Mouse (Mus musculus) midbrain, embryonic 14.5 days (tissue): ENCODE measurements around the gene Dhrs9. TPM values are rescaled to one million over a fixed set of nuclear protein-coding genes. Genes with fewer than 3 reads are reported as not detected.

Source experiments
- ATAC-seq: fragments of 200-750 bp; cut with Nextera tagmentation; 2 replicates; pipeline ENCODE4 v1.8.0; 2017; ENCODE audit warnings: moderate number of reproducible peaks, moderate library complexity; ENCODE audit not compliant: low FRiP score, low TSS enrichment
- DNase-seq: peaks from one replicate; pipeline ENCODE4 v3.0.0-alpha.2; 2015
- H3K27ac ChIP-seq: fragments of 300-500 bp; sonication (generic); replicated peaks from 2 replicates; pipeline ENCODE4 v1.5.1; 2014; ENCODE audit warnings: mild to moderate bottlenecking, low read depth, low read length, moderate library complexity
- H3K27me3 ChIP-seq: fragments of 300-500 bp; sonication (generic); 2 replicates; pipeline ENCODE4 v1.6.1; 2014; ENCODE audit warnings: low read length, control low read depth, mixed read lengths; ENCODE audit not compliant: control insufficient read depth, insufficient read depth
- H3K36me3 ChIP-seq: fragments of 300-500 bp; sonication (generic); 2 replicates; pipeline ENCODE4 v1.6.1; 2014; ENCODE audit warnings: low read length, control low read depth; ENCODE audit not compliant: control insufficient read depth, insufficient read depth
- H3K4me1 ChIP-seq: fragments of 300-500 bp; sonication (generic); 2 replicates; pipeline ENCODE4 v1.6.1; 2014; ENCODE audit warnings: mild to moderate bottlenecking, antibody characterized with exemption, low read length, control low read depth; ENCODE audit not compliant: control insufficient read depth, insufficient read depth
- H3K4me2 ChIP-seq: fragments of 300-500 bp; sonication (generic); 2 replicates; pipeline ENCODE4 v1.6.1; 2014; ENCODE audit warnings: mild to moderate bottlenecking, low read length, moderate library complexity
- H3K4me3 ChIP-seq: fragments of 300-500 bp; sonication (generic); replicated peaks from 2 replicates; pipeline ENCODE4 v1.5.1; 2014; ENCODE audit warnings: low read depth, low read length
- H3K9ac ChIP-seq: fragments of 300-500 bp; sonication (generic); replicated peaks from 2 replicates; pipeline ENCODE4 v1.6.1; 2014; ENCODE audit warnings: mild to moderate bottlenecking, low read length, moderate library complexity
- H3K9me3 ChIP-seq: fragments of 300-500 bp; sonication (generic); 2 replicates; pipeline ENCODE4 v1.6.1; 2016; ENCODE audit warnings: low read length, control low read depth, mixed read lengths; ENCODE audit not compliant: control insufficient read depth
- WGBS: fragments of 180-500 bp; shearing (Covaris S2); extraction: QIAGEN DNeasy Blood & Tissue Kit; methylation state at CpG from one replicate; pipeline ENCODE4 v1.1.7; 2014; 5-methylcytosine and 5-hydroxymethylcytosine counted together
- polyA plus RNA-seq: library from polyadenylated mRNA; unstranded; fragments of >200 nt; fragmentation: Nextera tagmentation; extraction: Ambion mirVana; gene quantifications from 2 replicates; pipeline ENCODE4 v1.2.1, GENCODE M21; 2014

The Dhrs9 gene
- polyA plus RNA-seq, 1 experiment from 2014 or later: not detected

DNA sequence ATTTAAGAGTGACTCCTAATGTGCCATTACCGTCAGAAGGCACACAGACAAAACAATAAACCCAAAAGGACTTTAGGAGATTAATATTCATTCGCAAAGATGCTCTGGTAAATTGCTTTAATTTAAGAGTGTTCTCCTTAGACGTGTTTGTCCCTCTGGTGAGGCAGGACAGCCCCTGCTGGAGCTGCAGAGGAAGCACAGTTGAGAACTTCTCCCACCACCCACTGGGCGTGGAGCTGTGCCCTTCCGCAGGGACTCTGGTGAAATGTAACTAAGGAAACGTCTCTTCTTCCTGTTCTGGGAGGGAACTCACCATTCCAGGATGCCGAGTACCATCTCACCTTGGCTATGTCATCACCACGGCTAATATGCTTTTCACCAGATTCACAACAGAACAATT, 1.5 kb downstream of the Dhrs9 start:
- ATAC-seq (no peak), DNase-seq (no peak)
- no peaks in the 10 kb centered on the region for H3K36me3 ChIP-seq
- H3K4me1 ChIP-seq: no peaks in the 10 kb centered on the region
- H3K9ac ChIP-seq: no peak overlapping the region
- H3K27me3 ChIP-seq: no peaks in the 10 kb centered on the region
- H3K4me3 ChIP-seq: no peak overlapping the region
- no peak overlapping the region for H3K27ac ChIP-seq
- no peaks in the 10 kb centered on the region for H3K9me3 ChIP-seq
- WGBS: 58% methylated on average over 8 of the region's 8 CpGs
- no peak overlapping the region for H3K4me2 ChIP-seq

DNA sequence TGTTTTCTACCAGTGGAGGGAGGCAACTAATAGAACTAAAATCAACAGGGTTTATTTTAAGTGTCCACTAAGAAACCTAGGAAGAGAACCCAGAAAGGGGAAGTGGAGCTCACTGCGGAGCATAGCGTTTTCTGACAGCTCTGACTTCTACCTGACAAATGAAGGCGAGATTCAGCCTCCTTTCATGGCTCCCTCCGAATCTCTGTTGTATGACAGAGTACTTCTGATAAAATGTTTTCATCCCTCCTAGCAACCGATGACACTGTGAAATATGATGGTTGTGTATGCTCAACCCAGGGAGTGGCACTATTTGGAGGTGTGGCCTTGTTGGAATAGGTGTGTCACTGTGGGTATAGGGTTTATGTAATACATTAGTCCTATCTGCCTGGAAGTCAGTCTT, 2.6 kb downstream of the Dhrs9 start:
- Histone ChIP-seq H3K36me3 (no peaks in the 10 kb centered on the region), H3K27ac (no peak overlapping the region), H3K9me3 (no peaks in the 10 kb centered on the region), H3K9ac (no peak overlapping the region), H3K4me3 (no peak overlapping the region), H3K4me2 (no peak overlapping the region), H3K4me1 (no peaks in the 10 kb centered on the region), H3K27me3 (no peaks in the 10 kb centered on the region)
- DNase-seq (no peak), ATAC-seq (no peak)
- WGBS: 92% methylated on average over 5 of the region's 5 CpGs

DNA sequence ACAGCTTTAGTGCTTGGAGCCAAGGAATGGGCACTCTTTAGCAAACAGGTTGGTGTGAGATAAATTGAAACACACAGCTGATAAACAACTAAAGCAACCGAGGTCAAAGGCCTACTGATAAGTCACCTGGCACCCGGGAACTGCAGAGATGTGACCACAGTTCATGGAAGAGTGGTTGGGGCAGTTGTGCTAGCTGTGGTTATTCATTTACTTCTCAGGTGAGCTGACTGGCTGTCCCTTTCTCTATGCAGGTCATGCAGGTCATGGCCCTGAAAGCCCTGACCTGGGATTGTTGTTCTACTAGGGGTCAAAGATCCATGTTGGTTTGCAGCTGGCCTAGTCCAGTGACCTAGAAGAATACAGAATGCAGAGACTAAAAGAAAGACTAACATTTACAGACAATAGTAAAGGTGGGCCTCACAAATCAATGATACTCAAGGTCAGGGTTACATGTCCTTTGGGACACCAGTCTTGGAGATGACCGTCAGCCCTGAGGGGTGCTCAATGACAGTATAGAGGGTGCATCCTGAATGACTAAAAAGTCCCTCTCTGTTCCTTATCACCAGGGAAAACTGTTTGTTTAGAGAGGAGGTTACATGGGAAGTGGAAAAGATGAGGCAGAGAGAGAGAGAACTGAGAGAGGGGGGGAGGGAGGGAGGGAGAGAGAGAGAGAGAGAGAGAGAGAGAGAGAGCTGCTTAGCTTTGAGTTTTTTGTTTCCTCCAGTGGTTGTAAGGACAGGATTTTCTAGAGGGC, 6.0 kb downstream of the Dhrs9 start:
- no peak overlapping the region for H3K4me3 ChIP-seq
- H3K36me3 ChIP-seq: no peaks in the 10 kb centered on the region
- DNase-seq (no peak), ATAC-seq (no peak)
- H3K9ac ChIP-seq: no peak overlapping the region
- no peaks in the 10 kb centered on the region for H3K9me3 ChIP-seq
- H3K4me1 ChIP-seq: no peaks in the 10 kb centered on the region
- no peak overlapping the region for H3K4me2 ChIP-seq
- no peaks in the 10 kb centered on the region for H3K27me3 ChIP-seq
- H3K27ac ChIP-seq: no peak overlapping the region
- WGBS: 93% methylated on average over 3 of the region's 3 CpGs

DNA sequence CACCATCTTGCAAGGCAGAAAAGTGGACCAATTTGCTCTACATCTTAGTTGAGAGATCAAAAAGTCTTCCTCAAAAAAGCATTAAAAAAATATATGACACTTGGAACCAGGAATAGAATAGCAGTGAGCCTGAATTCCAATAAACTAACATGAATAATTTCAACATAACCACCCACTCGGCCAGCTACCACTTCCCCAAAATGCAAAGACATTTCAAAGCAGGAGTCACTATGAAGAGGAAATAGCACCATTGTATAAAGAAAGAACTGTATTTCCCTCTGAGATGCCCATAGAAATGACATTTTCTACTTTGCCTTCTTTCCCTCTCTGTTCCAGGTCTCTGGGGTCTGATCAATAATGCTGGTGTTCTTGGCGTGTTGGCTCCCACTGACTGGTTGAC, 13.7 kb downstream of the Dhrs9 start:
- 95% methylated on average over 2 of the region's 2 CpGs for WGBS
- ATAC-seq (no peak), DNase-seq (no peak)
- Histone ChIP-seq H3K4me3 (no peak overlapping the region), H3K9me3 (no peaks in the 10 kb centered on the region), H3K4me2 (no peak overlapping the region), H3K9ac (no peak overlapping the region), H3K36me3 (no peaks in the 10 kb centered on the region), H3K27ac (no peak overlapping the region), H3K4me1 (no peaks in the 10 kb centered on the region), H3K27me3 (no peaks in the 10 kb centered on the region)

DNA sequence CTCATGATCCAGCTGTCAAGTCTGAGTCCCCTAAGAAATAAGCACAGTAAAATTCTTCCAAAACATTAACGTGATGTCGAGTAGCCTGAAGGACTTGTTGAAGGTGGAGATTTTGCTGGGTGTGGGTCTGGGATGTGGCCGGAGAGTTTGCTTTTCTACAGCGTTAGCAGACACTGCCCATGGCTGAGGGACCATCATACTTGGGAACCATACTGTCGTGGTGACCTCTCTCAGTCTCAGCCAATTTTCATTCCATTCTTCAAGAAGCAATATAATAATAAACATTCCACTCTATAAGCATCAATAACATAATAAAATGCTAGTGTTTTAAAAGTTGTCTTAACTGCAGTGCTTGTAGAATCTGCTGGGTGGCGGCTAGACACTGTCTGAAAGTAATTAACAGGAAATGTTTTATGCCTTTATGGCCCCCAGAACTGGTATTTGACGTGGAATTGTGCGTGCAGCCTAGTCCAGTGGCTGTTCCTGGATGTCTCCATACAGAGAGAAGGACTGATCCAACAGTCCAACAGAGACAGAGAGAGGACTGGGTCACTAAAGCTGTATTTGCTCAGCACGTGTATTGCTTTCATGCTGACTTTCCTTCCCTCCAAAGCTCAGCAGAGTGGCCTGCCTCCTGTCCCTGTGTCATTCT, 15.5 kb downstream of the Dhrs9 start:
- H3K27me3 ChIP-seq: no peaks in the 10 kb centered on the region
- ATAC-seq: no peak
- no peak overlapping the region for H3K4me2 ChIP-seq
- no peak for DNase-seq
- no peak overlapping the region for H3K27ac ChIP-seq
- no peaks in the 10 kb centered on the region for H3K4me1 ChIP-seq
- 87% methylated on average over 9 of the region's 9 CpGs for WGBS
- H3K4me3 ChIP-seq: no peak overlapping the region
- H3K9ac ChIP-seq: no peak overlapping the region
- H3K36me3 ChIP-seq: no peaks in the 10 kb centered on the region
- no peaks in the 10 kb centered on the region for H3K9me3 ChIP-seq

DNA sequence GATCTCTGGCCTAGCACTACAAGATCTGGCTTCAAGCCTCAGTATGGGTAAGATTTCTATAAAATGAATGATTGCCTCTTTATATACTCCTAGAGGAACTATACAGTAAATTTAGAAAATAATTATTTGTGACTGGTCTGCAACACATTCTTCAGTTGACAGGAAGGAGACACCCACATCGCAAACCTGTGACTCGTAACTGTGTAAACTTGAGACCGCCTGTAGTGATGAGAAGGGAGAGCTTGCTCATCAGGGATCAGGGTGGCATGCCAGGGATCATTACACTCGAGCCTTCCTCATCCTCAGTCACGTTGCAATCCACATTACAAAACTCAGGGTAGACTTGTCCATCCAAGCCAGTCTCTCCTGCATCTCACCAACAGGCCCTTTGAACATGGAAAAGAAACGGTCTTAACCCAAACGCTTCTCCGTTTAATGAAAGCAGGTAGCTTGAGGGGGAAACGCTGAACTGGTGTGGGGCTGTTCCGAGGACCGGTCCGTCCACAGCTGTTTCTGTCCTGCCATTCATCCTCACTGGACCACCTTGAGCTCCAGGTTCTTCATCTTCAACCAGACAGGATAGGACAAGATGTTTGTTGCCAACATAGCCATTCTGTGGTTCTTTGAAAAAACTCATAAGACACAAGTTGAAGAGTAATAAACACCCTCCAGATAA, 16.7 kb downstream of the Dhrs9 start:
- H3K27ac ChIP-seq: no peak overlapping the region
- no peak overlapping the region for H3K4me2 ChIP-seq
- H3K4me3 ChIP-seq: no peak overlapping the region
- no peaks in the 10 kb centered on the region for H3K4me1 ChIP-seq
- no peaks in the 10 kb centered on the region for H3K27me3 ChIP-seq
- no peak for ATAC-seq
- no peak overlapping the region for H3K9ac ChIP-seq
- 92% methylated on average over 12 of the region's 12 CpGs for WGBS
- H3K9me3 ChIP-seq: no peaks in the 10 kb centered on the region
- no peak for DNase-seq
- H3K36me3 ChIP-seq: no peaks in the 10 kb centered on the region

DNA sequence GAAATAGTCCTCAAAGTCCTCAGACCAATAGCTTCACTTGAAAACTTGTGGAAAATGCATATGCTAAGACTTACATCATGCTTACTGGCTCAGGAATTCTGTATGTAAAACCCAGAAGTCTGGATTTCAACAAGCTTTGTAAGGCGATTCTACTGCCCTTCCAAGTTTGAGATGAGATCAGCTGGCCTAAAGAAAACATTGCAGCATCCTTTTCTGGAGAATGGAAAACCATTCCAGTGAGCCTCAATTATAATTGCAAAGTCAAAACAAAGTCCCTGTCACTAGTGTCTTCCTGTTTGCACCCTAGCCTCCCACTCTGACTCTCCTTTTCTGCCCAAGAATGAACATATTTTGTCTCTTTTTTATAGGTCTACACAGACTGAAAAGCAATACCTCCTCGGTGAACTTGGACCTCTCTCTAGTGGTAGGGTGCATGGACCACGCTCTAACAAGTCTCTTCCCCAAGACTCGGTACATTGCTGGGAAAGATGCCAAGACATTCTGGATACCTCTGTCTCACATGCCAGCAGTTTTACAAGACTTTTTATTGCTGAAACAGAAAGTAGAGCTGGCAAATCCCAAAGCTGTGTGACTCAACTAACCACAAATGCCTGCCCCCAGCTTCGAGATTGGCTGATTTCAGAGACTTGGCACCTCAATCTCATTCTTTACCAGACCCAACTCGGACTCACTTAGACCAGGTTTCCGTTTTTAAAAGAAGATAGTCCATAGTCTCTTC, 20.8 kb downstream of the Dhrs9 start:
- Histone ChIP-seq H3K4me3 (no peak overlapping the region), H3K27me3 (no peaks in the 10 kb centered on the region), H3K4me2 (no peak overlapping the region), H3K9me3 (no peaks in the 10 kb centered on the region), H3K36me3 (no peaks in the 10 kb centered on the region), H3K27ac (no peak overlapping the region), H3K4me1 (no peaks in the 10 kb centered on the region), H3K9ac (no peak overlapping the region)
- no peak for ATAC-seq
- WGBS: 85% methylated on average over 7 of the region's 7 CpGs
- DNase-seq: no peak

DNA sequence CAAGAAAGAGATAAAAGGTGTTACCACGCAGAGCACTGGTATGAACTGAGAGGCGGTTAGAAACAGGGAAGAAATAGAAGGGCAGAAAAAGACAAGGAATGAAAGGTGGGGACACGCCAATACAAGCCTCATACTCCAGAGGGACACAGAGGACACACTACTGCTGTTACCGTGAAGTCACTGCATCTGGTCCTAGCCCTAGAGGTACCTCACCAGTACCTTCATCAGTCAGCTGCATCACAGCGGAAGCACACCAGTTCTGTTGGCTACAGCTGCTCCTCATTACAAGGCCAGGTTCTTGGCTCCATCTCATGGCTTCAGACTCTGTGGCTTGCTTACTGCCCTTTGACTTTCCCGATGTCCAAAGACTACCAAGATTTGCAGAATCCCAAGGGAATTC, 21.6 kb downstream of the Dhrs9 start:
- WGBS: 91% methylated on average over 6 of the region's 6 CpGs
- no peak overlapping the region for H3K4me3 ChIP-seq
- no peaks in the 10 kb centered on the region for H3K9me3 ChIP-seq
- H3K4me1 ChIP-seq: no peaks in the 10 kb centered on the region
- ATAC-seq (no peak), DNase-seq (no peak)
- no peaks in the 10 kb centered on the region for H3K27me3 ChIP-seq
- H3K9ac ChIP-seq: no peak overlapping the region
- H3K36me3 ChIP-seq: no peaks in the 10 kb centered on the region
- no peak overlapping the region for H3K4me2 ChIP-seq
- H3K27ac ChIP-seq: no peak overlapping the region
